Mouse (Mus musculus) erythroblast, embryonic 14.5 days (primary cell): ENCODE data around the gene Apmap.

Experiments
- GATA1 ChIP-seq: IDR thresholded peaks from 2 replicates; pipeline ENCODE4 v1.6.1; 2012; ENCODE audit warnings: low read length, inconsistent platforms, mixed read lengths
- TAL1 ChIP-seq: IDR thresholded peaks from 3 replicates; pipeline ENCODE4 v1.6.1; 2012; ENCODE audit warnings: low read length, inconsistent platforms, mixed read lengths

GRCm38 (mm10) chr2:150646411-150647121 lies 38.2 kb upstream of the Apmap start:
- no peak for TF ChIP-seq GATA1
- no peak for TF ChIP-seq TAL1
